Mouse (Mus musculus): ENCODE measurements at regions not wholly inside any gene's neighbourhood (a gene's known extent, or its start where the extent isn't known, plus 50 kb on each side); places are given as distances from the start of the nearest gene placed in this dataset.

GRCm38 (mm10) chr1:177605353-177605969 is 124.2 kb upstream of the 1700016C15Rik start:
- TF ChIP-seq POLR2A (IDR thresholded peaks at IDR 0.05; ENCODE audit: control insufficient read depth, low read depth, low read length) (no peak), CTCF (IDR thresholded peaks at IDR 0.05; ENCODE audit: control insufficient read depth, insufficient read depth, insufficient replicate concordance, low read depth, low read length) (no peak)
- Histone ChIP-seq H3K27ac (ENCODE audit: control insufficient read depth, insufficient read depth, low read depth, low read length) (no peak overlapping the region), H3K36me3 (ENCODE audit: control insufficient read depth, insufficient read depth, low read length) (no peaks in the 10 kb centered on the region), H3K4me3 (ENCODE audit: control insufficient read depth, low read depth, low read length) (no peak overlapping the region), H3K4me1 (ENCODE audit: control insufficient read depth, insufficient read depth, low read length) (peaks cover 5% of the 10 kb centered on the region), H3K27me3 (ENCODE audit: control insufficient read depth, insufficient read depth, low read length) (no peaks in the 10 kb centered on the region)

GRCm38 (mm10) chr1:177607565-177607964 is 122.0 kb upstream of the 1700016C15Rik start:
- TF ChIP-seq POLR2A (IDR thresholded peaks at IDR 0.05; ENCODE audit: control insufficient read depth, low read depth, low read length) = no peak
- TF ChIP-seq CTCF (IDR thresholded peaks at IDR 0.05; ENCODE audit: control insufficient read depth, insufficient read depth, insufficient replicate concordance, low read depth, low read length) = no peak
- Histone ChIP-seq H3K4me3 (ENCODE audit: control insufficient read depth, low read depth, low read length) (no peak overlapping the region), H3K27me3 (ENCODE audit: control insufficient read depth, insufficient read depth, low read length) (no peaks in the 10 kb centered on the region), H3K27ac (ENCODE audit: control insufficient read depth, insufficient read depth, low read depth, low read length) (peak overlapping the region; percentile 7), H3K36me3 (ENCODE audit: control insufficient read depth, insufficient read depth, low read length) (no peaks in the 10 kb centered on the region), H3K4me1 (ENCODE audit: control insufficient read depth, insufficient read depth, low read length) (peaks cover 5% of the 10 kb centered on the region)

- no peaks in the 10 kb centered on the region for H3K36me3 ChIP-seq (ENCODE audit: control insufficient read depth, insufficient read depth, low read length)
- no peaks in the 10 kb centered on the region for H3K27me3 ChIP-seq (ENCODE audit: control insufficient read depth, insufficient read depth, low read length)
- H3K4me1 ChIP-seq (ENCODE audit: control insufficient read depth, insufficient read depth, low read length) = peaks cover 5% of the 10 kb centered on the region
- H3K27ac ChIP-seq (ENCODE audit: control insufficient read depth, insufficient read depth, low read depth, low read length) = no peak overlapping the region; the same call in 1 of the 2 replicates
- no peak overlapping the region for H3K4me3 ChIP-seq (ENCODE audit: control insufficient read depth, low read depth, low read length)
- TF ChIP-seq POLR2A (IDR thresholded peaks at IDR 0.05; ENCODE audit: control insufficient read depth, low read depth, low read length) (no peak), CTCF (IDR thresholded peaks at IDR 0.05; ENCODE audit: control insufficient read depth, insufficient read depth, insufficient replicate concordance, low read depth, low read length) (no peak)
Measured at GRCm38 (mm10) chr1:177608551-177609020, 121.0 kb upstream of the 1700016C15Rik start.

- H3K27me3 ChIP-seq (ENCODE audit: control insufficient read depth, insufficient read depth, low read length) = no peaks in the 10 kb centered on the region
- no peaks in the 10 kb centered on the region for H3K36me3 ChIP-seq (ENCODE audit: control insufficient read depth, insufficient read depth, low read length)
- TF ChIP-seq POLR2A (IDR thresholded peaks at IDR 0.05; ENCODE audit: control insufficient read depth, low read depth, low read length) (no peak), CTCF (IDR thresholded peaks at IDR 0.05; ENCODE audit: control insufficient read depth, insufficient read depth, insufficient replicate concordance, low read depth, low read length) (no peak)
- peaks cover 5% of the 10 kb centered on the region for H3K4me1 ChIP-seq (ENCODE audit: control insufficient read depth, insufficient read depth, low read length)
- H3K4me3 ChIP-seq (ENCODE audit: control insufficient read depth, low read depth, low read length) = no peak overlapping the region
- no peak overlapping the region for H3K27ac ChIP-seq (ENCODE audit: control insufficient read depth, insufficient read depth, low read depth, low read length)
Measured at GRCm38 (mm10) chr1:177609226-177609625, 120.4 kb upstream of the 1700016C15Rik start.

GRCm38 (mm10) chr1:177609683-177610082 is 119.9 kb upstream of the 1700016C15Rik start:
- Histone ChIP-seq H3K4me1 (ENCODE audit: control insufficient read depth, insufficient read depth, low read length) (peaks cover 5% of the 10 kb centered on the region), H3K36me3 (ENCODE audit: control insufficient read depth, insufficient read depth, low read length) (no peaks in the 10 kb centered on the region), H3K27ac (ENCODE audit: control insufficient read depth, insufficient read depth, low read depth, low read length) (0 out of 2 replicates have a peak overlapping the region, but pooled peaks have one; percentile 43), H3K27me3 (ENCODE audit: control insufficient read depth, insufficient read depth, low read length) (no peaks in the 10 kb centered on the region), H3K4me3 (ENCODE audit: control insufficient read depth, low read depth, low read length) (no peak overlapping the region)
- TF ChIP-seq CTCF (IDR thresholded peaks at IDR 0.05; ENCODE audit: control insufficient read depth, insufficient read depth, insufficient replicate concordance, low read depth, low read length) (no peak), POLR2A (IDR thresholded peaks at IDR 0.05; ENCODE audit: control insufficient read depth, low read depth, low read length) (no peak)

GRCm38 (mm10) chr1:177610156-177610555 is 119.5 kb upstream of the 1700016C15Rik start:
- TF ChIP-seq POLR2A (IDR thresholded peaks at IDR 0.05; ENCODE audit: control insufficient read depth, low read depth, low read length) (no peak), CTCF (IDR thresholded peaks at IDR 0.05; ENCODE audit: control insufficient read depth, insufficient read depth, insufficient replicate concordance, low read depth, low read length) (no peak)
- no peak overlapping the region for H3K4me3 ChIP-seq (ENCODE audit: control insufficient read depth, low read depth, low read length)
- no peak overlapping the region for H3K27ac ChIP-seq (ENCODE audit: control insufficient read depth, insufficient read depth, low read depth, low read length)
- H3K36me3 ChIP-seq (ENCODE audit: control insufficient read depth, insufficient read depth, low read length) = no peaks in the 10 kb centered on the region
- no peaks in the 10 kb centered on the region for H3K27me3 ChIP-seq (ENCODE audit: control insufficient read depth, insufficient read depth, low read length)
- H3K4me1 ChIP-seq (ENCODE audit: control insufficient read depth, insufficient read depth, low read length) = peaks cover 5% of the 10 kb centered on the region

- no peak for TF ChIP-seq CTCF (IDR thresholded peaks at IDR 0.05; ENCODE audit: control insufficient read depth, insufficient read depth, insufficient replicate concordance, low read depth, low read length)
- no peak for TF ChIP-seq POLR2A (IDR thresholded peaks at IDR 0.05; ENCODE audit: control insufficient read depth, low read depth, low read length)
- Histone ChIP-seq H3K36me3 (ENCODE audit: control insufficient read depth, insufficient read depth, low read length) (no peaks in the 10 kb centered on the region), H3K27me3 (ENCODE audit: control insufficient read depth, insufficient read depth, low read length) (no peaks in the 10 kb centered on the region), H3K4me3 (ENCODE audit: control insufficient read depth, low read depth, low read length) (no peak overlapping the region), H3K4me1 (ENCODE audit: control insufficient read depth, insufficient read depth, low read length) (peaks cover 5% of the 10 kb centered on the region), H3K27ac (ENCODE audit: control insufficient read depth, insufficient read depth, low read depth, low read length) (no peak overlapping the region)
Measured at GRCm38 (mm10) chr1:177612546-177612945, 117.1 kb upstream of the 1700016C15Rik start.

Measured in testis, adult 2 months (tissue).